Comparison of ENCODE assay signal across 7 mouse cellular contexts in the genomic region with DNA sequence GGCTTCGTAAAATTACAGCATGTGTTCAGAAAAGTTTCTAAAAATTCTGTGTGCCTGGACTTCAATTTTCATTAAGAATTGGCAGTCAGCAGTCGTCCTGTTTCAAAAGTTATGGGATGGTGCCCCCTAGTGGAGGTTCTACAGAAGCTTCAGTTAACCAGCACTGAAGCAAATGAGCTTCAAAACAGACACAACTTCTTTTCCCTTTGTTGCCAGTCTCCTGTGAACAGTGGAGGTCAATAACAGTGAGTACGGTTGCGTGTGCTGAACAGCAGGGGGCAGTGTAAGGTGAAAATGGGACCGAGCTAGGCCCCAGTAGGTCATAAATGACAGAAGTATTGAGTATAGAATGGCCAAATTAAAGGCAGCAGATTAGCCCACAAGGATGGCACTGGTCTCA. TPM values are rescaled to one million over a fixed set of nuclear protein-coding genes. Genes with fewer than 3 reads are reported as not detected.
A peak's percentile ranks its signal among the peaks of the same experiment; 100 is the strongest.
DNase-seq lines count a peak whose midpoint lies in the region; ATAC-seq and TF ChIP-seq lines count a peak whose summit lies in the region.

No protein-coding gene starts in this region.

- no peak overlapping the region for H3K9ac ChIP-seq in ES-Bruce4 (ENCODE audit: low read depth, poor library complexity, severe bottlenecking)
- no peak overlapping the region for H3K9ac ChIP-seq in embryonic facial prominence, embryonic 13.5 days

- no peaks in the 10 kb centered on the region for H3K36me3 ChIP-seq in ES-Bruce4 (ENCODE audit: control insufficient read depth, insufficient read depth, low read length, poor library complexity, severe bottlenecking)
- H3K36me3 ChIP-seq in embryonic facial prominence, embryonic 13.5 days, result no peaks in the 10 kb centered on the region

- no peaks in the 10 kb centered on the region for H3K9me3 ChIP-seq in ES-Bruce4 (replicated peaks; ENCODE audit: control insufficient read depth, insufficient read depth, low read length, poor library complexity, severe bottlenecking)
- H3K9me3 ChIP-seq in embryonic facial prominence, embryonic 13.5 days, result no peaks in the 10 kb centered on the region

- no peaks in the 10 kb centered on the region for H3K27me3 ChIP-seq in ES-Bruce4 (ENCODE audit: control insufficient read depth, insufficient read depth, low read length, poor library complexity, severe bottlenecking)
- H3K27me3 ChIP-seq in embryonic facial prominence, embryonic 13.5 days, result peaks cover 8% of the 10 kb centered on the region

- ATAC-seq in embryonic facial prominence, embryonic 13.5 days (ENCODE audit: insufficient number of reproducible peaks, insufficient read depth, low FRiP score, low TSS enrichment, low read depth), result peak; percentile 48; the same call in 1 of the 2 replicates
- ATAC-seq in neutrophil, adult 5-6 weeks (ENCODE audit: extremely low read depth, insufficient number of reproducible peaks, low FRiP score, poor library complexity, severe bottlenecking), result peak; percentile 39; the same call in 1 of the 2 replicates

- DNase-seq in adrenal gland, postnatal 14 days, result peak; percentile 84
- peak; percentile 78 to 90 for DNase-seq in heart, postnatal 10 days
- peak; percentile 67 to 80 for DNase-seq in kidney, postnatal 25 days
- DNase-seq in lung, adult 18-20 months, result peak; percentile 49 to 77

- TF ChIP-seq CTCF in ES-Bruce4 (IDR thresholded peaks at IDR 0.05; ENCODE audit: low read depth, low read length), result peak; percentile 53

- 1% methylated on average over 5 of the region's 5 CpGs for WGBS in embryonic facial prominence, embryonic 13.5 days

- no peak overlapping the region for H3K27ac ChIP-seq in ES-Bruce4 (ENCODE audit: insufficient read depth, low read length)
- no peak overlapping the region for H3K27ac ChIP-seq in embryonic facial prominence, embryonic 13.5 days

- TF ChIP-seq POLR2A in ES-Bruce4 (IDR thresholded peaks at IDR 0.05; ENCODE audit: insufficient read depth, low read length), result no peak

- H3K4me2 ChIP-seq in embryonic facial prominence, embryonic 13.5 days, result no peak overlapping the region

- no peak for TF ChIP-seq EP300 in ES-Bruce4 (IDR thresholded peaks at IDR 0.05; ENCODE audit: insufficient read depth, low read depth, low read length)

- no peaks in the 10 kb centered on the region for H3K4me1 ChIP-seq in ES-Bruce4 (ENCODE audit: control insufficient read depth, insufficient read depth, low read length)
- H3K4me1 ChIP-seq in embryonic facial prominence, embryonic 13.5 days, result peaks cover under 1% of the 10 kb centered on the region; the same call in 1 of the 2 replicates

- H3K4me3 ChIP-seq in ES-Bruce4 (ENCODE audit: low read depth, low read length), result no peak overlapping the region
- H3K4me3 ChIP-seq in embryonic facial prominence, embryonic 13.5 days, result no peak overlapping the region

- intact Hi-C loops in heart, postnatal 10 days (cut with DNase I), result loop anchor here (5.0 kb wide), 1 partner anchor 707 kb away; no protein-coding TSS in a partner anchor

RNA-seq across cellular contexts. Expression of a gene that starts 8.0 kb away (rescaled TPM):
- polyA plus RNA-seq in ES-Bruce4 (2011; ENCODE audit: insufficient read depth, insufficient read length, low read depth, missing spikeins), result 13.5 and 14.7 TPM in 2 replicates
- total RNA-seq in adrenal gland, postnatal 14 days (2021), result 0.64 and 3.1 TPM in 2 replicates
- polyA plus RNA-seq in embryonic facial prominence, embryonic 13.5 days (2015; fragmentation: Nextera tagmentation; extraction: Ambion mirVana), result 13.6 and 16.1 TPM in 2 replicates
- under 1 TPM; 0.20 to 0.34 TPM for total RNA-seq in heart, postnatal 10 days (2021)
- total RNA-seq in neutrophil, adult 5-6 weeks (2017), result not detected in 2 replicates

RNA-seq across cellular contexts. Expression of a gene that starts 30.4 kb away (rescaled TPM):
- polyA plus RNA-seq in ES-Bruce4 (2011; ENCODE audit: insufficient read depth, insufficient read length, low read depth, missing spikeins), result 1.5 and 1.8 TPM in 2 replicates
- 19.9 and 27.2 TPM in 2 replicates for total RNA-seq in adrenal gland, postnatal 14 days (2021)
- 13.0 and 13.3 TPM in 2 replicates for polyA plus RNA-seq in embryonic facial prominence, embryonic 13.5 days (2015; fragmentation: Nextera tagmentation; extraction: Ambion mirVana)
- total RNA-seq in heart, postnatal 10 days (2021), result 10 to 100 TPM; 28.0 to 30.2 TPM
- total RNA-seq in neutrophil, adult 5-6 weeks (2017), result 21.6 and 24.1 TPM in 2 replicates
